Mouse (Mus musculus) liver, adult 2 months (tissue): Measurements from ENCODE around the gene Fam20b.

Experiments
- CTCF ChIP-seq: fragments of 200-500 bp; IDR thresholded peaks from 2 replicates; pipeline ENCODE4 v1.5.1; 2011; ENCODE audit warnings: low read depth, low read length, control low read depth
- POLR2A ChIP-seq: fragments of 200-500 bp; IDR thresholded peaks from 2 replicates; pipeline ENCODE4 v1.6.1; 2011; ENCODE audit warnings: low read length, control low read depth; ENCODE audit not compliant: insufficient read depth; ENCODE audit errors: extremely low read depth

GRCm38 (mm10) chr1:156669208-156669983 lies 49.5 kb downstream of the Fam20b start:
- TF ChIP-seq POLR2A (no peak), CTCF (no peak)
